Mouse (Mus musculus): Measurements from ENCODE around the gene Fam219a. TPM values are rescaled to one million over a fixed set of nuclear protein-coding genes. Genes with fewer than 3 reads are reported as not detected.

The Fam219a gene
- polyA plus RNA-seq, 1 experiment from 2014 or later: 3.1 TPM

DNA sequence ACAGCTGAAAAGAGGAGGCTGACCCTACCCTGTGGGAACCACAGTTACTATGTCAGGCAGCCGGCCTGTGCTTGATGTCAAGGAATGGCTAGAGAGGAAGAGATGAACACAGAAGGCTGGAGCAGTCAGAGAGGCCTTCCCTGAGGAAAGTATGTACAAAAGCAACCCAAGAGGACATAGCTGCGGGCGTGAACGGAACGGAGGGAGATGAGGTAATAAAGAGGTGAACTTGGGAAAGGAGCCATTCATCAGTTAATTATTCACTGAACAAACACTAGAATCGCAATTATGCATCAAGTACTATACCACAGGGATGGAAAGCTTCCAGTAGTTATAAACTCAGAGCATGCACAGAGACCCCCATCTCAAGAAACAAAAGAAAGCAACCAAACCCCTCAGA, 47.2 kb downstream of the Fam219a start:
- Histone ChIP-seq H3K36me3 (no peaks in the 10 kb centered on the region), H3K4me1 (peaks cover 6% of the 10 kb centered on the region), H3K9ac (no peak overlapping the region), H3K27ac (no peak overlapping the region), H3K4me3 (no peak overlapping the region), H3K27me3 (peaks cover 20% of the 10 kb centered on the region), H3K4me2 (no peak overlapping the region), H3K9me3 (no peaks in the 10 kb centered on the region)
- ATAC-seq (ENCODE audit: insufficient number of reproducible peaks, insufficient read depth, low FRiP score, low TSS enrichment, low read depth): no peak
- 85% methylated on average over 6 of the region's 6 CpGs for WGBS

GRCm38 (mm10) chr4:41520641-41521040, 48.7 kb downstream of the Fam219a start:
- H3K4me1 ChIP-seq: no peaks in the 10 kb centered on the region
- 35% methylated on average over 14 of the region's 14 CpGs for WGBS

GRCm38 (mm10) chr4:41519195-41519594, 50.1 kb downstream of the Fam219a start:
- H3K9ac ChIP-seq: no peak overlapping the region
- 0 out of 2 replicates have a peak, but pooled peaks cover 4% of the 10 kb centered on the region for H3K4me1 ChIP-seq
- no peak overlapping the region for H3K27ac ChIP-seq
- peaks cover 11% of the 10 kb centered on the region for H3K27me3 ChIP-seq
- WGBS: 89% methylated on average over 5 of the region's 5 CpGs
- ATAC-seq (ENCODE audit: insufficient number of reproducible peaks, insufficient read depth, low FRiP score, low TSS enrichment, low read depth): no peak
- no peaks in the 10 kb centered on the region for H3K9me3 ChIP-seq
- no peak overlapping the region for H3K4me2 ChIP-seq
- H3K4me3 ChIP-seq: no peak overlapping the region
- no peaks in the 10 kb centered on the region for H3K36me3 ChIP-seq

More at GRCm38 (mm10) chr4:41520641-41521040, 48.7 kb downstream of the Fam219a start:
- no peak for ATAC-seq (ENCODE audit: insufficient number of reproducible peaks, insufficient read depth, low FRiP score, low TSS enrichment, low read depth)
- no peaks in the 10 kb centered on the region for H3K36me3 ChIP-seq
- H3K4me3 ChIP-seq: no peak overlapping the region
- peaks cover 11% of the 10 kb centered on the region for H3K27me3 ChIP-seq
- no peaks in the 10 kb centered on the region for H3K9me3 ChIP-seq
- no peak overlapping the region for H3K27ac ChIP-seq
- no peak overlapping the region for H3K9ac ChIP-seq
- H3K4me2 ChIP-seq: no peak overlapping the region

DNA sequence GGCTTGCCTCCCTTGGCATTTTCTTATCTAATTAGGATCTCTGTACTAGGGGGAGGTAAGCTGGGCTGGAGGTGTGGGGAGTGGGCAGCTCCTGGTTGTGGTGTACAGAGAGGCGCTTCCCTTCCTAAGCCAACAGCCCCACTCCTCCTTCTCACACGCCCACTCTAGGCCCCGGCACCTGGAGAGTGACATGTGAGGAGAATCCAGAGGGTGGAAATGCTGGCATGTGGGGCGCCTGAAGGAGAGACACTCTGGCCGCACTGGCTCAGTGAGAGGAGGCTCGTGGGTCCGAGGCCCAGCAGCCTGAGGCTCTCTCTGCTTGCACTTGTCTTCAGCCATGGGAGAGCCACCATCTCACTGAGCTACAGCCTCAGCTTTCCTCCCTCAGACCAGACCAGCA, 51.0 kb downstream of the Fam219a start:
- peaks cover 11% of the 10 kb centered on the region for H3K27me3 ChIP-seq
- H3K36me3 ChIP-seq: no peaks in the 10 kb centered on the region
- no peak overlapping the region for H3K4me2 ChIP-seq
- H3K4me1 ChIP-seq: peaks cover 9% of the 10 kb centered on the region
- ATAC-seq (ENCODE audit: insufficient number of reproducible peaks, insufficient read depth, low FRiP score, low TSS enrichment, low read depth): no peak
- whole genome bisulfite sequencing: 64% methylated on average over 7 of the region's 7 CpGs
- H3K9me3 ChIP-seq: no peaks in the 10 kb centered on the region
- H3K27ac ChIP-seq: no peak overlapping the region
- H3K9ac ChIP-seq: no peak overlapping the region
- H3K4me3 ChIP-seq: no peak overlapping the region

DNA sequence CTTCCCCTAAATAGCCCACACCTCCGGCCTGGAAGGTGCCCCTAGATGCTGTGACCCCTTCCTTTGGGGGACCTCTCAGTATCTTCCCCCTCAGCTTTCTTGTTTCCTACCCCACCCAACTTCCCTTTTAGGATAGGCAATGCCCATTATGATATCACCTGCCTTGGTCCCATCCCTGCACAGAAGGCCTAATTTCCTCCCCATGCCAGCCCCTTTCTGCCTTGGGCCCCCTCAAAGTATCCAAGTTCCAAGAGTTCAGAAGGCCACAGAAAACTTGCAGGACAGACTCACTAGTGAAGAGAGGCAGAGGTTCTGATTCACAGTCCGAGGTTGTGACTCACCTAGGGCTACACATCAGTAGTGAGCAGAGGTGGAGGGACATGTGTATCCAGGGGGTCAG, 52.1 kb downstream of the Fam219a start, which contains the start of gene 1110017D15Rik:
TSS of gene 1110017D15Rik (minus strand) at position 101 of the 400 bp plus-strand sequence.
- WGBS: 81% methylated on average over 2 of the region's 2 CpGs
- no peak within 1 kb of the TSS for H3K9ac ChIP-seq
- H3K9me3 ChIP-seq: no peaks in the 10 kb centered on the region
- H3K27me3 ChIP-seq: peaks cover 6% of the 10 kb centered on the region; the same call in 1 of the 2 replicates
- H3K4me1 ChIP-seq: peaks cover 17% of the 10 kb centered on the region
- no peak within 1 kb of the TSS for H3K4me2 ChIP-seq
- ATAC-seq (ENCODE audit: insufficient number of reproducible peaks, insufficient read depth, low FRiP score, low TSS enrichment, low read depth): no peak
- no peak within 1 kb of the TSS for H3K27ac ChIP-seq
- H3K4me3 ChIP-seq: no peak within 1 kb of the TSS
- H3K36me3 ChIP-seq: no peaks in the 10 kb centered on the region

DNA sequence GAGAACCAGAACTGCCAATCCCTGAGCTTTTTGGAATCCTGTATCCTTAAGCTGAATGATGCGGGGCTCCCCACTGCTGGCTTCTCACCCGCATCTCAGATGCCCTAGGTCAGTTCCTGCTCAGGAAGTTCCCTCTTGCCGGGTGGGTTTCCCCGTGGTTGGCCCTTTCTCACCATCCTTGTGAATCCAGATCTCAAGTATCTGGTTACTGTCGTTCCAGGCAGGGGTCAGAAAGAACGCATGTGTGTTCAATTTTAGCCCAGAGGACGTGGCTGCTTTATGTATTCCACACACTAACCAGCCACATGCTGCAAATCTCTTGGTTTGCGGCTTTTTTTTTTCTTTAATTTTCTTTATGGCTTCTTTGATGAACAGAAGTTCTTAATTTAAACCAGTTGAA, 55.6 kb downstream of the Fam219a start:
- H3K36me3 ChIP-seq: no peaks in the 10 kb centered on the region
- peak overlapping the region; percentile 44 for H3K4me2 ChIP-seq
- H3K9ac ChIP-seq: no peak overlapping the region
- H3K9me3 ChIP-seq: no peaks in the 10 kb centered on the region
- no peak overlapping the region for H3K4me3 ChIP-seq
- peaks cover 17% of the 10 kb centered on the region for H3K4me1 ChIP-seq
- H3K27ac ChIP-seq: peak overlapping the region; percentile 78
- WGBS: 8% methylated on average over 8 of the region's 8 CpGs
- no peaks in the 10 kb centered on the region for H3K27me3 ChIP-seq
- no peak for ATAC-seq (ENCODE audit: insufficient number of reproducible peaks, insufficient read depth, low FRiP score, low TSS enrichment, low read depth)

GRCm38 (mm10) chr4:41513309-41513708, 56.0 kb downstream of the Fam219a start:
- peaks cover 2% of the 10 kb centered on the region; the same call in 1 of the 2 replicates for H3K27me3 ChIP-seq
- peaks cover 17% of the 10 kb centered on the region for H3K4me1 ChIP-seq
- peak overlapping the region; percentile 78 for H3K27ac ChIP-seq
- no peaks in the 10 kb centered on the region for H3K9me3 ChIP-seq
- no peak overlapping the region for H3K4me3 ChIP-seq
- no peaks in the 10 kb centered on the region for H3K36me3 ChIP-seq
- 12% methylated on average over 4 of the region's 4 CpGs for WGBS
- no peak for ATAC-seq (ENCODE audit: insufficient number of reproducible peaks, insufficient read depth, low FRiP score, low TSS enrichment, low read depth)
- H3K4me2 ChIP-seq: peak overlapping the region; percentile 44
- H3K9ac ChIP-seq: no peak overlapping the region

- ATAC-seq (ENCODE audit: insufficient number of reproducible peaks, insufficient read depth, low FRiP score, low TSS enrichment, low read depth): no peak
- WGBS: 47% methylated on average over 7 of the region's 7 CpGs
- H3K4me2 ChIP-seq: peak overlapping the region; percentile 87
- H3K27me3 ChIP-seq: peaks cover 7% of the 10 kb centered on the region; the same call in 1 of the 2 replicates
- H3K4me1 ChIP-seq: peaks cover 23% of the 10 kb centered on the region
- no peak overlapping the region for H3K4me3 ChIP-seq
- no peaks in the 10 kb centered on the region for H3K36me3 ChIP-seq
- H3K9ac ChIP-seq: no peak overlapping the region
- H3K9me3 ChIP-seq: no peaks in the 10 kb centered on the region
- no peak overlapping the region for H3K27ac ChIP-seq
Observed at GRCm38 (mm10) chr4:41507998-41508397, 61.3 kb downstream of the Fam219a start.

- H3K9ac ChIP-seq: peak overlapping the region; percentile 77
- peaks cover 10% of the 10 kb centered on the region for H3K27me3 ChIP-seq
- peak overlapping the region; percentile 56 for H3K4me3 ChIP-seq
- H3K36me3 ChIP-seq: no peaks in the 10 kb centered on the region
- 2% methylated on average over 22 of the region's 22 CpGs for WGBS
- H3K27ac ChIP-seq: peak overlapping the region; percentile 74
- peak overlapping the region; percentile 87 for H3K4me2 ChIP-seq
- no peak for ATAC-seq (ENCODE audit: insufficient number of reproducible peaks, insufficient read depth, low FRiP score, low TSS enrichment, low read depth)
- H3K4me1 ChIP-seq: peaks cover 25% of the 10 kb centered on the region
- no peaks in the 10 kb centered on the region for H3K9me3 ChIP-seq
Observed at GRCm38 (mm10) chr4:41507326-41507924, 61.9 kb downstream of the Fam219a start.

- H3K4me1 ChIP-seq: peaks cover 29% of the 10 kb centered on the region
- under 1% methylated on average over 29 of the region's 29 CpGs for WGBS
- no peaks in the 10 kb centered on the region for H3K36me3 ChIP-seq
- no peaks in the 10 kb centered on the region for H3K9me3 ChIP-seq
- ATAC-seq (ENCODE audit: insufficient number of reproducible peaks, insufficient read depth, low FRiP score, low TSS enrichment, low read depth): peak; percentile 72
- H3K4me2 ChIP-seq: peak overlapping the region; percentile 87
- peak overlapping the region; percentile 77 for H3K9ac ChIP-seq
- peak overlapping the region; percentile 56 for H3K4me3 ChIP-seq
- H3K27me3 ChIP-seq: peaks cover 15% of the 10 kb centered on the region
- H3K27ac ChIP-seq: peak overlapping the region; percentile 74
Observed at GRCm38 (mm10) chr4:41506906-41507305, 62.4 kb downstream of the Fam219a start.

DNA sequence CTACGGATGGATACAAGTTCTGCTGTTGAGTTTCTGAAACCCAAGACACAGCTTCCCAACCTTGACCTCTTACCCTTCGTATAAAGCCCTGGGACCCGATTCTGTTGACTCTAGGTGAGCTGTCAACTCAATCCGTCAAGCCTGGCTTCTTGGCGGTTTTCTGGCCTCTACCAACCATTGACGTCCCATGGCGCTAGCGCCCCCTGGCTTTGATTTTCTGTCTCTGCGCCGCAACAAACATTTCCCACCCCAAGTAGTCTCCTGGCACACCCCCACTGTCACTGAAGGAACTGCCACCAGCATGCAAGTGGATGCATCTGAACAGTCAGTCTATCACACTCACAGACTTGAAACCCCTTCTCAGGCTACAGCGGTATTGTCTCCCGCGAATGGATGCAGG, 63.2 kb downstream of the Fam219a start:
- Histone ChIP-seq H3K27ac (peak overlapping the region; percentile 74), H3K9me3 (no peaks in the 10 kb centered on the region), H3K9ac (peak overlapping the region; percentile 77; the same call in 1 of the 2 replicates), H3K36me3 (no peaks in the 10 kb centered on the region), H3K4me3 (peak overlapping the region; percentile 56; the same call in 1 of the 2 replicates), H3K4me1 (peaks cover 33% of the 10 kb centered on the region), H3K4me2 (peak overlapping the region; percentile 87), H3K27me3 (peaks cover 23% of the 10 kb centered on the region)
- 9% methylated on average over 13 of the region's 13 CpGs for WGBS
- no peak for ATAC-seq (ENCODE audit: insufficient number of reproducible peaks, insufficient read depth, low FRiP score, low TSS enrichment, low read depth)

- Histone ChIP-seq H3K4me1 (peaks cover 36% of the 10 kb centered on the region), H3K4me2 (no peak overlapping the region), H3K27me3 (peaks cover 33% of the 10 kb centered on the region), H3K27ac (no peak overlapping the region), H3K9ac (no peak overlapping the region), H3K36me3 (no peaks in the 10 kb centered on the region), H3K4me3 (no peak overlapping the region), H3K9me3 (no peaks in the 10 kb centered on the region)
- 55% methylated on average over 11 of the region's 11 CpGs for WGBS
- no peak for ATAC-seq (ENCODE audit: insufficient number of reproducible peaks, insufficient read depth, low FRiP score, low TSS enrichment, low read depth)
Observed at GRCm38 (mm10) chr4:41505131-41505551, 64.2 kb downstream of the Fam219a start.

Measured in embryonic facial prominence, embryonic 13.5 days (tissue).